Mouse (Mus musculus) erythroblast, embryonic 14.5 days (primary cell): ENCODE results near the gene Svs3b. TPM values are rescaled to one million over a fixed set of nuclear protein-coding genes. Genes with fewer than 3 reads are reported as not detected.
"Not testable (repeated sequence)": the region's sequence is repeated elsewhere in the genome, so short reads cannot be mapped to it uniquely, and the experiment has no call there.

Source experiments
- H3K27me3 ChIP-seq: 2 replicates; pipeline ENCODE4 v1.6.1; 2012; ENCODE audit warnings: inconsistent platforms; ENCODE audit not compliant: control insufficient read depth
- H3K36me3 ChIP-seq: 2 replicates; pipeline ENCODE4 v1.6.1; 2012; ENCODE audit warnings: mild to moderate bottlenecking, inconsistent platforms; ENCODE audit not compliant: control insufficient read depth
- H3K4me1 ChIP-seq: 2 replicates; pipeline ENCODE4 v1.6.1; 2012; ENCODE audit warnings: inconsistent platforms; ENCODE audit not compliant: control insufficient read depth
- H3K4me3 ChIP-seq: replicated peaks from 2 replicates; pipeline ENCODE3; 2012; ENCODE audit warnings: moderate library complexity, mild to moderate bottlenecking, inconsistent platforms
- H3K9me3 ChIP-seq: 2 replicates; pipeline ENCODE4 v1.6.1; 2012; ENCODE audit warnings: low read length, inconsistent platforms, mixed read lengths; ENCODE audit not compliant: control insufficient read depth
- GATA1 ChIP-seq: IDR thresholded peaks from 2 replicates; pipeline ENCODE4 v1.6.1; 2012; ENCODE audit warnings: low read length, inconsistent platforms, mixed read lengths
- polyA plus RNA-seq: library from polyadenylated mRNA; stranded (reverse); fragments of >175 nt; gene quantifications from 2 replicates; pipeline ENCODE4 v1.2.3, GENCODE M21; 2012

Gene Svs3b
- polyA plus RNA-seq, 1 experiment = not detected

- Histone ChIP-seq H3K36me3 (no peaks in the 10 kb centered on the region), H3K27me3 (no peaks in the 10 kb centered on the region), H3K4me3 (no peak overlapping the region), H3K9me3 (no peaks in the 10 kb centered on the region), H3K4me1 (no peaks in the 10 kb centered on the region)
- no peak for TF ChIP-seq GATA1
Measured at GRCm38 (mm10) chr2:164206676-164207075, 49.8 kb downstream of the Svs3b start.

GRCm38 (mm10) chr2:164206011-164206410, 50.4 kb downstream of the Svs3b start:
- not testable (repeated sequence) for H3K4me1 ChIP-seq, H3K9me3 ChIP-seq, H3K27me3 ChIP-seq, H3K4me3 ChIP-seq, H3K36me3 ChIP-seq

Other genes starting within 250 kb of the Svs3b start
- 0.02 and 0.09 TPM in 2 replicates for gene Pabpc1l, start 231.2 kb downstream of the Svs3b start, polyA plus RNA-seq
- gene Stk4, start 186.3 kb downstream of the Svs3b start, polyA plus RNA-seq = 0.71 and 1.0 TPM in 2 replicates
- 0.39 and 0.73 TPM in 2 replicates for gene Tomm34, start 185.5 kb downstream of the Svs3b start, polyA plus RNA-seq
- gene Kcns1, start 85.5 kb downstream of the Svs3b start, polyA plus RNA-seq = not detected in 2 replicates
- not detected in 2 replicates for gene Wfdc5, start 73.9 kb downstream of the Svs3b start, polyA plus RNA-seq
- gene Wfdc12, start 66.0 kb downstream of the Svs3b start, polyA plus RNA-seq = not detected in 2 replicates
- not detected in 2 replicates for gene Wfdc15a, start 56.5 kb downstream of the Svs3b start, polyA plus RNA-seq
- gene Wfdc15b, start 35.0 kb downstream of the Svs3b start, polyA plus RNA-seq = not detected in 2 replicates
- gene Svs2, start 18.2 kb downstream of the Svs3b start, polyA plus RNA-seq = not detected in 2 replicates
- gene Svs4, start 21.8 kb upstream of the Svs3b start, polyA plus RNA-seq = not detected in 2 replicates
- not detected in 2 replicates for gene Svs3a, start 32.6 kb upstream of the Svs3b start, polyA plus RNA-seq
- not detected in 2 replicates for gene Svs6, start 60.1 kb upstream of the Svs3b start, polyA plus RNA-seq
- gene Svs5, start 76.1 kb upstream of the Svs3b start, polyA plus RNA-seq = not detected in 2 replicates
- not detected in 2 replicates for gene Slpi, start 132.5 kb upstream of the Svs3b start, polyA plus RNA-seq
- gene Rbpjl, start 146.5 kb upstream of the Svs3b start, polyA plus RNA-seq = 0.06 TPM in 1 of 2 replicates, not detected in the other
- not detected in 2 replicates for gene Matn4, start 148.5 kb upstream of the Svs3b start, polyA plus RNA-seq
- 0.03 TPM in 1 of 2 replicates, not detected in the other for gene Sdc4, start 187.2 kb upstream of the Svs3b start, polyA plus RNA-seq
- 7.9 and 10.3 TPM in 2 replicates for gene Sys1, start 200.3 kb upstream of the Svs3b start, polyA plus RNA-seq
- not detected in 2 replicates for gene Gm20458, start 204.3 kb upstream of the Svs3b start, polyA plus RNA-seq
- gene Trp53tg5, start 217.1 kb upstream of the Svs3b start, polyA plus RNA-seq = not detected in 2 replicates
- gene Dbndd2, start 229.5 kb upstream of the Svs3b start, polyA plus RNA-seq = 0.09 and 0.11 TPM in 2 replicates
- 12.7 and 13.8 TPM in 2 replicates for gene Pigt, start 240.9 kb upstream of the Svs3b start, polyA plus RNA-seq